In genomic region chr19:37075690-37076089, GRCm38 (mm10) we compare ENCODE assay signal across 16 mouse cellular contexts.
DNase-seq lines count a peak whose midpoint lies in the region; ATAC-seq lines count a peak whose summit lies in the region.
"Had no signal": no experiment of that assay in that cellular context is flagged by ENCODE, and none has a peak within 500 bp of the region (broad histone marks: within the 10 kb centered on the region; RNA-seq: fewer than 3 reads in every experiment).

No protein-coding gene starts in this region.

- DNase-seq in frontal cortex, postnatal 10 days (ENCODE audit: low spot score in 2 of 2): no peak
- DNase-seq in kidney, adult 18-20 months: peak; percentile 40
- DNase-seq in right cerebral cortex, adult 2 months (ENCODE audit: low spot score in 2 of 2): peak; percentile 67 to 68
- no peak for DNase-seq in right cerebral cortex, postnatal 10 days (ENCODE audit: low spot score in 2 of 2)
- DNase-seq: cerebellum, adult 11 months had no signal

- 64% methylated on average over 7 of the region's 7 CpGs for WGBS in kidney, embryonic 15.5 days
- WGBS in intestine, embryonic 16.5 days: 65% methylated on average over 7 of the region's 7 CpGs
- 69% methylated on average over 7 of the region's 7 CpGs for WGBS in hindbrain, embryonic 16.5 days

- H3K4me3 ChIP-seq in kidney, embryonic 15.5 days (replicated peaks): no peak overlapping the region
- no peak overlapping the region for H3K4me3 ChIP-seq in intestine, embryonic 16.5 days (ENCODE audit: low read length)
- H3K4me3 ChIP-seq in hindbrain, embryonic 16.5 days (ENCODE audit: low read length): no peak overlapping the region
- H3K4me3 ChIP-seq: forebrain, embryonic 10.5 days; limb, embryonic 10.5 days; liver, embryonic 12.5 days; midbrain, embryonic 10.5 days; neural tube, embryonic 15.5 days had no signal

- no peaks in the 10 kb centered on the region for H3K36me3 ChIP-seq in kidney, embryonic 15.5 days
- H3K36me3 ChIP-seq in intestine, embryonic 16.5 days (ENCODE audit: control insufficient read depth, insufficient read depth, low read length): no peaks in the 10 kb centered on the region
- H3K36me3 ChIP-seq in hindbrain, embryonic 16.5 days (ENCODE audit: control insufficient read depth, insufficient read depth, low read length): no peaks in the 10 kb centered on the region
- H3K36me3 ChIP-seq: forebrain, embryonic 10.5 days; limb, embryonic 10.5 days; liver, embryonic 12.5 days; midbrain, embryonic 10.5 days; neural tube, embryonic 15.5 days had no signal

- no peaks in the 10 kb centered on the region for H3K9me3 ChIP-seq in kidney, embryonic 15.5 days (replicated peaks)
- H3K9me3 ChIP-seq in intestine, embryonic 16.5 days (ENCODE audit: control insufficient read depth, low read length): no peaks in the 10 kb centered on the region
- H3K9me3 ChIP-seq in hindbrain, embryonic 16.5 days (ENCODE audit: control insufficient read depth, low read length): no peaks in the 10 kb centered on the region
- H3K9me3 ChIP-seq: forebrain, embryonic 10.5 days; limb, embryonic 10.5 days; liver, embryonic 12.5 days; midbrain, embryonic 10.5 days; neural tube, embryonic 15.5 days had no signal

- ATAC-seq in frontal cortex, adult (ENCODE audit: low TSS enrichment): peak; percentile 66
- ATAC-seq in kidney, embryonic 15.5 days (replicated peaks; ENCODE audit: low FRiP score): no peak
- ATAC-seq in intestine, embryonic 16.5 days: no peak
- no peak for ATAC-seq in hindbrain, embryonic 16.5 days
- ATAC-seq: activated CD4-positive, CD25-positive, alpha-beta regulatory T cell, adult 4 months; inflammation-experienced regulatory T-cells, adult 6 months; liver, embryonic 12.5 days had no signal

- no peak overlapping the region for H3K27ac ChIP-seq in kidney, embryonic 15.5 days
- H3K27ac ChIP-seq in intestine, embryonic 16.5 days (ENCODE audit: low read length): no peak overlapping the region
- H3K27ac ChIP-seq in hindbrain, embryonic 16.5 days (ENCODE audit: low read depth, low read length): no peak overlapping the region
- H3K27ac ChIP-seq: forebrain, embryonic 10.5 days; limb, embryonic 10.5 days; liver, embryonic 12.5 days; midbrain, embryonic 10.5 days; neural tube, embryonic 15.5 days had no signal

- no peak overlapping the region for H3K9ac ChIP-seq in kidney, embryonic 15.5 days
- H3K9ac ChIP-seq in intestine, embryonic 16.5 days (ENCODE audit: low read depth, low read length): no peak overlapping the region
- H3K9ac ChIP-seq in hindbrain, embryonic 16.5 days (ENCODE audit: low read depth, low read length): no peak overlapping the region
- H3K9ac ChIP-seq: liver, embryonic 12.5 days; neural tube, embryonic 15.5 days had no signal

- H3K4me1 ChIP-seq in kidney, embryonic 15.5 days: no peaks in the 10 kb centered on the region
- no peaks in the 10 kb centered on the region for H3K4me1 ChIP-seq in intestine, embryonic 16.5 days (ENCODE audit: control insufficient read depth, insufficient read depth, low read length)
- no peaks in the 10 kb centered on the region for H3K4me1 ChIP-seq in hindbrain, embryonic 16.5 days (ENCODE audit: control insufficient read depth, insufficient read depth, low read depth, low read length)
- H3K4me1 ChIP-seq: limb, embryonic 10.5 days had no signal

- no peak overlapping the region for H3K4me2 ChIP-seq in kidney, embryonic 15.5 days
- H3K4me2 ChIP-seq in intestine, embryonic 16.5 days (ENCODE audit: low read depth, low read length): no peak overlapping the region
- no peak overlapping the region for H3K4me2 ChIP-seq in hindbrain, embryonic 16.5 days (ENCODE audit: low read length)
- H3K4me2 ChIP-seq: liver, embryonic 12.5 days; neural tube, embryonic 15.5 days had no signal

- H3K27me3 ChIP-seq in kidney, embryonic 15.5 days: no peaks in the 10 kb centered on the region
- H3K27me3 ChIP-seq in intestine, embryonic 16.5 days (replicated peaks; ENCODE audit: control insufficient read depth, insufficient read depth, low read length): no peaks in the 10 kb centered on the region
- no peaks in the 10 kb centered on the region for H3K27me3 ChIP-seq in hindbrain, embryonic 16.5 days (replicated peaks; ENCODE audit: control insufficient read depth, insufficient read depth, low read length)
- H3K27me3 ChIP-seq: liver, embryonic 12.5 days; neural tube, embryonic 15.5 days had no signal

Comparison
In these comparisons a context has a peak if more than half of its experiments do, and no peak if none do; other contexts are left out.
1. DNase-seq: peak in kidney, adult 18-20 months (single experiment) and right cerebral cortex, adult 2 months (2 of 2); none in frontal cortex, postnatal 10 days (0 of 2) and right cerebral cortex, postnatal 10 days (0 of 2).